Mouse (Mus musculus) kidney, adult 2 months (tissue): Measurements from ENCODE around the gene Ern1.

ENCODE experiments used
- CTCF ChIP-seq: fragments of 200-500 bp; conservative IDR thresholded peaks from 2 replicates; pipeline ENCODE4 v1.5.1; 2011; ENCODE audit warnings: low read depth, mild to moderate bottlenecking, control low read depth, low read length, moderate library complexity, mixed read lengths; ENCODE audit not compliant: insufficient read depth, insufficient read length
- POLR2A ChIP-seq: fragments of 200-500 bp; IDR thresholded peaks from one replicate; pipeline ENCODE4 v1.6.1; 2011; ENCODE audit warnings: low read depth, low read length, control low read depth

DNA sequence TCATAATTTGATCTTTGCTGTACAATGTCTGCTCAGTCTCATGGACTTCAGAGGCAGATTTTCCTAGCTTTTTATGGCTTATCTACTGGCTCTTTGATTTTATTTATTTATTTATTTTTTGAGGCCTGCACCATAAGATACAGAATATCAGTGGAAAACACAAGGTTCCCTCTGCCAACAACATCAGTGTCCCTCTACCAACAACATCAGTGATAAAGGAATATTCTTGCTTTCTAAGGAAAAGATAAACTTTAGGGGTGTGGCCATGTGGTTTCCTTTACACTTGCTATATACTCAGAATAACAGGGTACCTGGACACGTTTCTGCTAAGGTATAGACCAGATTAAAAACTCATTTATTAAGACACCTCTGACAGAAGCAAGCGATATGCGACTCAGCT lies 48.3 kb downstream of the Ern1 start:
- no peak for TF ChIP-seq CTCF
- no peak for TF ChIP-seq POLR2A
